Mouse (Mus musculus): Measurements from ENCODE around the gene Atxn10. TPM values are rescaled to one million over a fixed set of nuclear protein-coding genes. Genes with fewer than 3 reads are reported as not detected.

The Atxn10 gene
- polyA plus RNA-seq, 1 experiment = 216 TPM

GRCm38 (mm10) chr15:85457838-85458237, 121.8 kb downstream of the Atxn10 start:
- H3K79me2 ChIP-seq (ENCODE audit: control insufficient read depth, insufficient read depth) = no peaks in the 10 kb centered on the region
- no peaks in the 10 kb centered on the region for H3K27me3 ChIP-seq (ENCODE audit: control insufficient read depth, insufficient read depth, insufficient read length)
- TF ChIP-seq REST (IDR thresholded peaks at IDR 0.05; ENCODE audit: insufficient read depth, insufficient read length) = no peak
- no peak for TF ChIP-seq E2F4 (IDR thresholded peaks at IDR 0.05; ENCODE audit: insufficient read depth)
- TF ChIP-seq TCF12 (IDR thresholded peaks at IDR 0.05; ENCODE audit: insufficient read depth, poor library complexity, severe bottlenecking) = no peak
- TF ChIP-seq POLR2A (IDR thresholded peaks at IDR 0.05; ENCODE audit: insufficient read length, low read depth) = no peak
- H3K36me3 ChIP-seq (ENCODE audit: control insufficient read depth, insufficient read depth) = peaks cover 39% of the 10 kb centered on the region
- no peak overlapping the region for H3K4me3 ChIP-seq
- H3K4me2 ChIP-seq (ENCODE audit: low read depth) = no peak overlapping the region
- H3ac ChIP-seq (ENCODE audit: control insufficient read depth, insufficient read length) = no peak overlapping the region

GRCm38 (mm10) chr15:85458631-85459082, 122.6 kb downstream of the Atxn10 start:
- Histone ChIP-seq H3ac (ENCODE audit: control insufficient read depth, insufficient read length) (no peak overlapping the region), H3K4me3 (no peak overlapping the region), H3K79me2 (ENCODE audit: control insufficient read depth, insufficient read depth) (no peaks in the 10 kb centered on the region), H3K27me3 (ENCODE audit: control insufficient read depth, insufficient read depth, insufficient read length) (no peaks in the 10 kb centered on the region), H3K36me3 (ENCODE audit: control insufficient read depth, insufficient read depth) (peaks cover 48% of the 10 kb centered on the region), H3K4me2 (ENCODE audit: low read depth) (no peak overlapping the region)
- TF ChIP-seq POLR2AphosphoS2 (IDR thresholded peaks at IDR 0.05; ENCODE audit: insufficient read length, low read depth) (no peak), TCF12 (IDR thresholded peaks at IDR 0.05; ENCODE audit: insufficient read depth, poor library complexity, severe bottlenecking) (no peak), MYOG (IDR thresholded peaks at IDR 0.05; ENCODE audit: control insufficient read depth in 1 of 3, insufficient read depth in 1 of 3, insufficient read length in 2 of 3, low read depth in 2 of 3) (no peak), TCF3 (IDR thresholded peaks at IDR 0.05; ENCODE audit: insufficient read length, low read depth) (no peak), E2F4 (IDR thresholded peaks at IDR 0.05; ENCODE audit: insufficient read depth) (no peak), USF1 (IDR thresholded peaks at IDR 0.05; ENCODE audit: low read depth) (no peak), SRF (IDR thresholded peaks at IDR 0.05; ENCODE audit: control insufficient read depth, insufficient read length, low read depth) (no peak), REST (IDR thresholded peaks at IDR 0.05; ENCODE audit: insufficient read depth, insufficient read length) (no peak), MYOD1 (IDR thresholded peaks at IDR 0.05; ENCODE audit: control insufficient read depth in 1 of 3, insufficient read length in 2 of 3, low read depth in 2 of 3) (no peak), MAX (IDR thresholded peaks at IDR 0.05; ENCODE audit: low read depth) (no peak), POLR2A (IDR thresholded peaks at IDR 0.05; ENCODE audit: insufficient read length, low read depth) (no peak), CEBPB (IDR thresholded peaks at IDR 0.05; ENCODE audit: insufficient read depth, poor library complexity, severe bottlenecking) (no peak)

GRCm38 (mm10) chr15:85461541-85461940, 125.5 kb downstream of the Atxn10 start:
- Histone ChIP-seq H3K4me3 (no peak overlapping the region), H3K79me2 (ENCODE audit: control insufficient read depth, insufficient read depth) (no peaks in the 10 kb centered on the region), H3K4me2 (ENCODE audit: low read depth) (no peak overlapping the region), H3K36me3 (ENCODE audit: control insufficient read depth, insufficient read depth) (peaks cover 74% of the 10 kb centered on the region), H3ac (ENCODE audit: control insufficient read depth, insufficient read length) (no peak overlapping the region), H3K27me3 (ENCODE audit: control insufficient read depth, insufficient read depth, insufficient read length) (no peaks in the 10 kb centered on the region)
- TF ChIP-seq MAX (IDR thresholded peaks at IDR 0.05; ENCODE audit: low read depth) = no peak
- no peak for TF ChIP-seq MYOD1 (IDR thresholded peaks at IDR 0.05; ENCODE audit: control insufficient read depth in 1 of 3, insufficient read length in 2 of 3, low read depth in 2 of 3)
- no peak for TF ChIP-seq CEBPB (IDR thresholded peaks at IDR 0.05; ENCODE audit: insufficient read depth, poor library complexity, severe bottlenecking)
- no peak for TF ChIP-seq TCF3 (IDR thresholded peaks at IDR 0.05; ENCODE audit: insufficient read length, low read depth)
- TF ChIP-seq E2F4 (IDR thresholded peaks at IDR 0.05; ENCODE audit: insufficient read depth) = no peak
- no peak for TF ChIP-seq USF1 (IDR thresholded peaks at IDR 0.05; ENCODE audit: low read depth)
- no peak for TF ChIP-seq SRF (IDR thresholded peaks at IDR 0.05; ENCODE audit: control insufficient read depth, insufficient read length, low read depth)
- no peak for TF ChIP-seq MYOG (IDR thresholded peaks at IDR 0.05; ENCODE audit: control insufficient read depth in 1 of 3, insufficient read depth in 1 of 3, insufficient read length in 2 of 3, low read depth in 2 of 3)
- TF ChIP-seq POLR2AphosphoS2 (IDR thresholded peaks at IDR 0.05; ENCODE audit: insufficient read length, low read depth) = no peak
- no peak for TF ChIP-seq POLR2A (IDR thresholded peaks at IDR 0.05; ENCODE audit: insufficient read length, low read depth)
- no peak for TF ChIP-seq TCF12 (IDR thresholded peaks at IDR 0.05; ENCODE audit: insufficient read depth, poor library complexity, severe bottlenecking)
- no peak for TF ChIP-seq REST (IDR thresholded peaks at IDR 0.05; ENCODE audit: insufficient read depth, insufficient read length)

- no peak overlapping the region for H3ac ChIP-seq (ENCODE audit: control insufficient read depth, insufficient read length)
- no peak overlapping the region for H3K4me2 ChIP-seq (ENCODE audit: low read depth)
- H3K79me2 ChIP-seq (ENCODE audit: control insufficient read depth, insufficient read depth) = no peaks in the 10 kb centered on the region
- no peak for TF ChIP-seq POLR2A (IDR thresholded peaks at IDR 0.05; ENCODE audit: insufficient read length, low read depth)
- TF ChIP-seq SRF (IDR thresholded peaks at IDR 0.05; ENCODE audit: control insufficient read depth, insufficient read length, low read depth) = no peak
- TF ChIP-seq MYOD1 (IDR thresholded peaks at IDR 0.05; ENCODE audit: control insufficient read depth in 1 of 3, insufficient read length in 2 of 3, low read depth in 2 of 3) = no peak
- no peak for TF ChIP-seq TCF12 (IDR thresholded peaks at IDR 0.05; ENCODE audit: insufficient read depth, poor library complexity, severe bottlenecking)
- no peak for TF ChIP-seq CEBPB (IDR thresholded peaks at IDR 0.05; ENCODE audit: insufficient read depth, poor library complexity, severe bottlenecking)
- no peak for TF ChIP-seq E2F4 (IDR thresholded peaks at IDR 0.05; ENCODE audit: insufficient read depth)
- no peak for TF ChIP-seq MAX (IDR thresholded peaks at IDR 0.05; ENCODE audit: low read depth)
- TF ChIP-seq REST (IDR thresholded peaks at IDR 0.05; ENCODE audit: insufficient read depth, insufficient read length) = no peak
- TF ChIP-seq USF1 (IDR thresholded peaks at IDR 0.05; ENCODE audit: low read depth) = no peak
- TF ChIP-seq POLR2AphosphoS2 (IDR thresholded peaks at IDR 0.05; ENCODE audit: insufficient read length, low read depth) = no peak
- no peak for TF ChIP-seq TCF3 (IDR thresholded peaks at IDR 0.05; ENCODE audit: insufficient read length, low read depth)
- TF ChIP-seq MYOG (IDR thresholded peaks at IDR 0.05; ENCODE audit: control insufficient read depth in 1 of 3, insufficient read depth in 1 of 3, insufficient read length in 2 of 3, low read depth in 2 of 3) = no peak
- peaks cover 80% of the 10 kb centered on the region for H3K36me3 ChIP-seq (ENCODE audit: control insufficient read depth, insufficient read depth)
- no peaks in the 10 kb centered on the region for H3K27me3 ChIP-seq (ENCODE audit: control insufficient read depth, insufficient read depth, insufficient read length)
- no peak overlapping the region for H3K4me3 ChIP-seq
Measured at GRCm38 (mm10) chr15:85462138-85462537, 126.1 kb downstream of the Atxn10 start.

Measured in myocyte (in vitro differentiated cells).